Mouse (Mus musculus) hindbrain, embryonic 16.5 days (tissue): ENCODE results near the gene Vamp5. TPM values are rescaled to one million over a fixed set of nuclear protein-coding genes. Genes with fewer than 3 reads are reported as not detected.

Source experiments
- ATAC-seq: fragments of 200-750 bp; cut with Nextera tagmentation; 2 replicates; pipeline ENCODE4 v1.8.0; 2017; ENCODE audit warnings: moderate TSS enrichment, moderate library complexity
- H3K27ac ChIP-seq: fragments of 300-500 bp; sonication (generic); 2 replicates; pipeline ENCODE4 v1.5.1; 2014; ENCODE audit warnings: low read depth, mild to moderate bottlenecking, control low read depth, low read length, moderate library complexity
- H3K27me3 ChIP-seq: fragments of 300-500 bp; sonication (generic); replicated peaks from 2 replicates; pipeline ENCODE4 v1.6.1; 2014; ENCODE audit warnings: low read length; ENCODE audit not compliant: control insufficient read depth, insufficient read depth
- H3K36me3 ChIP-seq: fragments of 300-500 bp; sonication (generic); 2 replicates; pipeline ENCODE4 v1.6.1; 2014; ENCODE audit warnings: mild to moderate bottlenecking, low read length, moderate library complexity, mixed read lengths; ENCODE audit not compliant: control insufficient read depth, insufficient read depth
- H3K4me1 ChIP-seq: fragments of 300-500 bp; sonication (generic); 2 replicates; pipeline ENCODE4 v1.6.1; 2014; ENCODE audit warnings: low read depth, low read length; ENCODE audit not compliant: control insufficient read depth, insufficient read depth
- H3K4me2 ChIP-seq: fragments of 300-500 bp; sonication (generic); 2 replicates; pipeline ENCODE4 v1.6.1; 2014; ENCODE audit warnings: mild to moderate bottlenecking, low read length, control low read depth, moderate library complexity
- H3K4me3 ChIP-seq: fragments of 300-500 bp; sonication (generic); 2 replicates; pipeline ENCODE4 v1.5.1; 2014; ENCODE audit warnings: mild to moderate bottlenecking, low read length, control low read depth, moderate library complexity
- H3K9ac ChIP-seq: fragments of 300-500 bp; sonication (generic); 2 replicates; pipeline ENCODE4 v1.6.1; 2014; ENCODE audit warnings: low read depth, mild to moderate bottlenecking, control low read depth, low read length, moderate library complexity
- H3K9me3 ChIP-seq: fragments of 300-500 bp; sonication (generic); 2 replicates; pipeline ENCODE4 v1.6.1; 2014; ENCODE audit warnings: mild to moderate bottlenecking, low read length, moderate library complexity; ENCODE audit not compliant: control insufficient read depth
- WGBS: fragments of 180-500 bp; shearing (Covaris S2); extraction: QIAGEN DNeasy Blood & Tissue Kit; methylation state at CpG from one replicate; pipeline ENCODE4 v1.1.7; 2014; 5-methylcytosine and 5-hydroxymethylcytosine counted together
- polyA plus RNA-seq: library from polyadenylated mRNA; unstranded; fragments of >200 nt; fragmentation: Nextera tagmentation; extraction: Ambion mirVana; gene quantifications from 2 replicates; pipeline ENCODE4 v1.2.1, GENCODE M21; 2015

Vamp5 gene
- polyA plus RNA-seq, 1 experiment from 2014 or later = 20.1 TPM

DNA sequence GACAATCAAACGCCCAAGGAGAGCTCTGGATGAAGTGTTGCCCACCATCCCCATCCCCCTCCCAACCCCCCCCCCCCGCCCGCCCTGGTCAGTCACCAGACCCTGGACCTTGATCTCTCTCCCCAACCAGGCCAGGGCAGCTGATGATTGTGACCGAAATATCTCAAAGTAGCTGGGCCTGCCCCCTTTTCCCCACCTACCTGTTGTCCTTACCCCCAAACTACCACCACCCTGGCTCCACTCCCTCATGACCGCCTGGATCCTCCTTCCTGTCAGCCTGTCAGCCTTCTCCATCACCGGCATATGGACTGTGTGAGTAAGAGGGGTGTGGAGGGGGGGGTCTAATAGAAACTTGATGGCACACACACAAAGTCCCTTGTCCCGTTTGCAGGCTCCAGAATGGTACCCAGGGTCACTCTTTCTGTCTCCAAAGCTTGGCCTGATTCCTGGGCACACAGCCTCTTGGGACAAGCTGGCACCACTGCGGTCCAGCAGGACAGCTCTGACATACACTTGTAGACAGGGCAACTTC, 24.2 kb downstream of the Vamp5 start:
- no peaks in the 10 kb centered on the region for H3K27me3 ChIP-seq
- H3K4me3 ChIP-seq = peak overlapping the region; percentile 67
- peak overlapping the region; percentile 83 for H3K9ac ChIP-seq
- H3K27ac ChIP-seq = peak overlapping the region; percentile 63; the same call in 1 of the 2 replicates
- WGBS = 32% methylated on average over 6 of the region's 8 CpGs
- H3K4me1 ChIP-seq = peaks cover 25% of the 10 kb centered on the region
- H3K9me3 ChIP-seq = no peaks in the 10 kb centered on the region
- peak; percentile 8; the same call in 1 of the 2 replicates for ATAC-seq
- H3K36me3 ChIP-seq = peaks cover 13% of the 10 kb centered on the region
- H3K4me2 ChIP-seq = peak overlapping the region; percentile 92

DNA sequence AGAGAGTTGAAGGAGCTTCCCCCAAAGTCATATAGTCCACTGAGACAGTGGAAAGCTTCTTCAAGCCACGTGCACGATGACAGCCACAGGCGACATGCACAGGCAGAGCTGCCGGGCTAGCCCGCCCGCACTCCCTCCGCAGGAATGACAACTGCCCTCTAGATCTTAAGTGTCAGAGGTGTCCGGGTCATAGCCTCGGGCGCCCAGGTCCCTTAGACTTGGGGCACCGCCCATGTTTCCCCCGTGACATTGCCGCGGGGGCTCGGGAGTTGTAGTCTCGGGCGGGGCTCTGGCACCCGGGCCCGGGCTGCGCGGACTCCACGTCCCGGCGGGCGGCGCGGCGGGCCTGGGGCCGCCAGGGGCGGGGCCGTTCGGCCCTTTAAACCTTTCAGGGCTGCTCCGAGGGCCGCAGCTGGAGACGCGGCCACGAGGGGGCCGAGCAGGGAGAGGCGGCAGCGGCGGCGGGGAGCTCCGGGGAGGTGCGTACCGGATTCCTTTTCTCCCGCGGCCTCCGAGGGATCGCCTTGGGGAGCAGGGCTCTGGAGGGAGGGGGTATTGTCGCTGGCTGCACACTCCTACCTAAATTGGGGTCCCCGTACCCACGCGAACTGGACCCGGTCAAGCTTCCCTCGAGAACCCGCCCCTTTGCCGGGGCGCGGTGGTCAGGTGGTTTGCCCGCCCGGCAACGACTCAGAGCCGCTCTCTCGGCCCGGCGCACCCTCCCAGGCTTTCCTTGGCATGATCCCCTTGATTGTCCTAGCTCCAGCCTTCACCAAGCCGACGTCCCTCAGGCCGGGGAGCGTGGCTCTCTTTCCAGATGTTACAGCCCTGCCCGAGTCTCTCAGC, 25.0 kb downstream of the Vamp5 start, which contains the start of gene Tmem150a:
TSS of gene Tmem150a (plus strand) at position 382 of the 846 bp plus-strand sequence.
- peaks cover 19% of the 10 kb centered on the region for H3K36me3 ChIP-seq
- peak; percentile 89 for ATAC-seq
- under 1% methylated on average over 56 of the region's 71 CpGs for WGBS
- peak within 1 kb of the TSS; percentile 67 for H3K4me3 ChIP-seq
- peaks cover 17% of the 10 kb centered on the region for H3K4me1 ChIP-seq
- peak within 1 kb of the TSS; percentile 63; the same call in 1 of the 2 replicates for H3K27ac ChIP-seq
- H3K9ac ChIP-seq = peak within 1 kb of the TSS; percentile 83
- H3K9me3 ChIP-seq = no peaks in the 10 kb centered on the region
- H3K4me2 ChIP-seq = peak within 1 kb of the TSS; percentile 92
- H3K27me3 ChIP-seq = no peaks in the 10 kb centered on the region

DNA sequence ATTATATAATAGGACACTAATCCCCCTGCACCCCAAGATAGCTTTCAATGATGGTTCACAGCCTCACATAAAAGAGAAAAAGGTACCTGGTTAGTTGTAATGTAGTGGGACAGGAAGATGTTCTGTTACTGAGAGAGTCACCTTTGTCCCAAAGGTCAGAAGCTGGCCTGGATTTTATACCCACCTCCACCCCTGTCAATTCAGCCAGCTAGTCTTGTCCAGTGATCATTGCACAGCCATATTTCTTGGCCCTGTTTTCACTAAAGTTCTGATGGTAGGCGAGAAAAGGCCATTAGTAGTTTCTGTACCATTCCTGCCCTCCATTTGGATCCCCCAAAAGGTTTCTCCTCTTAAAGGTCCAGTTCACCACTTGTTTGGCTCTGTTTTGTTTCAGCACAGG, 26.2 kb downstream of the Vamp5 start:
- Histone ChIP-seq H3K4me2 (no peak overlapping the region), H3K4me1 (peaks cover 17% of the 10 kb centered on the region), H3K9me3 (no peaks in the 10 kb centered on the region), H3K4me3 (no peak overlapping the region), H3K9ac (no peak overlapping the region), H3K36me3 (peaks cover 18% of the 10 kb centered on the region), H3K27me3 (no peaks in the 10 kb centered on the region), H3K27ac (no peak overlapping the region)
- ATAC-seq = no peak
- WGBS = 79% methylated on average over 1 of the region's 1 CpGs

DNA sequence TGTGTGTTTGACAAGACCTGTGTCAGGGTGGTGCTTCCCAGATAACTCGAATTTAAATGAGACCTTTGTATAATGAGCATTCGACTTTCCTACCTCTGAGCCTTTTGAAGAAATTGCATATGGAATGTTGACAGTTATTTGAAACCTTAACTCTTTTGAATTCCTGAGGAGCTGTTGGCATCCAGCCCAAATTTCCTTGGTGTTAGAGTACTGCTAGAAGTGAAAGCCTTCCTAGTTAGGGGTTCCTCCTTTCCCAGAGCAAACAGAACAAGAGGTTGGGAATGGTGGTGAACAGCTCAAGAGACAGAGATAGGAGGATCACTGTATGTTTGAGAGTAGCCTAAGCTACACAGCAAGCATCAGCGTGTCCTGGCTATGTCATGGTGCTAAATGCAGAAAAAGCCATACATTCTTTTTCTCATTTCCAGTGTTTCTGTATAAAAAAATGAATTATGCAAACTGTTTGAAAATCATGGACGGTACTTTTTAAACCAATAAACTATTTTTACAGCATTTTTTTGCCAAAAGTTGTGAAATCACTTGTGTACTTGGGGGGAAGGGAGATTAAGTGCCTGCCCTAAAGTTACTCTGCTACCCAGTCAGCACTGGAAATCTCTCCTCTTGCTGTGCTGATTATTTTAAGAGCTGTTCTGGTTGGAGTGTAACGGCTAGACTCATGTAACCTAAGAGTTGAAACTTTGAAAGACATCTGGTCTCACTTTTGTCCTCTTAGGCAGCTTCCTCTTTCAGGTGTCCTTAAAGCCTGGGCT, 27.4 kb downstream of the Vamp5 start:
- 69% methylated on average over 5 of the region's 5 CpGs for WGBS
- peaks cover 29% of the 10 kb centered on the region for H3K4me1 ChIP-seq
- H3K9me3 ChIP-seq = no peaks in the 10 kb centered on the region

DNA sequence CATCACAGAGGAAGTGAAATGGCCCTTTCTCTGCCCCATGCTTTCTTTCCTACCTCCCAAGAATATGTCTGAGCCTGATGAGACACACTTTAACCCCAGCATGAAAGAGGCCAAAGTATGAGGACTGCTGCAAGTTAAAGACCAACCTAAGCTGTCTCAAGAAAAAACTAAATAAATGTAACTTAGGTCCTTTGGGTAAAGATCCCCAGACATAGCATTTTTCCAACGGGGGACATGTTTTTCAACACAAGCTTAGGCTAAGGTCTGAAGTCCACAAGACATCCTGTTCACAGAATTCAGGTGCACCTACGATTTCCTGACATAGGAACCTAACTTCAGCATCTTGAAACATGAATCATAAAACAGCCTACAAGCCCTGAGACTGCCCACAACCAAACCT, 30.1 kb downstream of the Vamp5 start:
- 97% methylated on average over 2 of the region's 2 CpGs for WGBS
- no peak for ATAC-seq
- no peak overlapping the region for H3K4me2 ChIP-seq
- H3K27me3 ChIP-seq = no peaks in the 10 kb centered on the region
- H3K36me3 ChIP-seq = peaks cover 12% of the 10 kb centered on the region; the same call in 1 of the 2 replicates
- peaks cover 33% of the 10 kb centered on the region for H3K4me1 ChIP-seq
- no peak overlapping the region for H3K9ac ChIP-seq
- H3K9me3 ChIP-seq = no peaks in the 10 kb centered on the region
- no peak overlapping the region for H3K4me3 ChIP-seq
- H3K27ac ChIP-seq = no peak overlapping the region

More for the DNA sequence above, 27.4 kb downstream of the Vamp5 start:
- H3K9ac ChIP-seq = no peak overlapping the region
- no peak overlapping the region for H3K4me2 ChIP-seq
- peaks cover 12% of the 10 kb centered on the region; the same call in 1 of the 2 replicates for H3K36me3 ChIP-seq
- no peak overlapping the region for H3K4me3 ChIP-seq
- ATAC-seq = no peak
- no peaks in the 10 kb centered on the region for H3K27me3 ChIP-seq
- H3K27ac ChIP-seq = no peak overlapping the region

DNA sequence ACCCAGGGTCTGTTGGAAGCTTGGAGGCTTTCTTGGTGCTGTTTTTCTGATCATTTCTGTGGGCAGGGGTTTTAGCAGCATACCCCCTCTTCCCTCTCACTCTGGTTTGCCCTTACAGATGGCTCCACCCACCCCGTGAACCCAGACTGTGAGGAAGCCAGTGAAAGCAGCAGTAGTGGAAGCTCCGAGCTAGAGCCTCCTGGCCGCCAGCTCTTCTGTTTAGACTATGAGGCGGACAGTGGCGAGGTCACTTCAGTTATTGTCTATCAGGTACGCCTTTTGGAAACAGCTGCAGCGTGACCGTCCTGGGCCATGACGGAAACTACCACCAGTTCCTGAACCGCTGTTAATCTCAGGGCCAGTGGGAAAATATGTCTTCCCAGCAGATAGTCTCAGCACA, 31.9 kb downstream of the Vamp5 start:
- H3K9me3 ChIP-seq = no peaks in the 10 kb centered on the region
- no peak overlapping the region for H3K27ac ChIP-seq
- H3K27me3 ChIP-seq = no peaks in the 10 kb centered on the region
- ATAC-seq = no peak
- H3K4me2 ChIP-seq = peak overlapping the region; percentile 86
- 76% methylated on average over 10 of the region's 10 CpGs for WGBS
- H3K36me3 ChIP-seq = peaks cover 12% of the 10 kb centered on the region; the same call in 1 of the 2 replicates
- H3K9ac ChIP-seq = peak overlapping the region; percentile 78; the same call in 1 of the 2 replicates
- H3K4me1 ChIP-seq = peaks cover 35% of the 10 kb centered on the region
- H3K4me3 ChIP-seq = no peak overlapping the region

DNA sequence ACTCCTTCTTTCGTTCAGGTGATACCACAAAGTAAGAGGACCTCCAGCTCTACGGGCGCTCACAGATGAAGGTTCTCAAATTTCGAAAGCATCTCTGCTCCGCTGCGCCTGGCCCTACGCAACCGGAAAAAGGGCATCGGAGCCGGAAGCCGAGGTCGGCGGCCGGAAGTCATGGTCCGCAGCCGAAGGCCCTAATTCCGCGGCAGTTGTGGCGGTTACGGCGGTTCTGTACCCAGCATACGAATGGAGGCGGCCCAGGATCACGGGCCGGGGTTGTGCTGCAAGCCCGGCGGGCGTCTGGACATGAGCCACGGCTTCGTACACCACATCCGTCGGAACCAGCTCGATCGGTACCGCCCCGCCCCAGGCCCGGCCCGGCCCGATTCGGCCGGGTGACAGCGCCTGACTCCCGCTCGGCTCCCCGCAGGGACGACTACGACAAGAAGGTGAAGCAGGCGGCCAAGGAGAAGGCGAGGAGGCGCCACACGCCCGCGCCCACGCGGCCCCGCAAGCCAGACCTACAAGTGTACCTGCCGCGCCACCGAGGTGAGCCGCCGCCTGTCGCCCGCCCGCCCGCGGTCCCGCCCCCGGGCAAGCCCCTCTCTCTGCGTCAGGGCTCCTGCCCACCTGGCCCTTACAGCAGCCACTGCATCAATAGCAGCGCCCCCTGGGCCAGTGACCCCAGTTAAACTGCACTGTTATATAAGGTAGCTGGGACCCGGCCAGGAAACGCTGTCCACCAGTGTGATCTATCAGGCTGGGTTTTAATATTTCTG, 32.9 kb downstream of the Vamp5 start, which contains the start of gene 0610030E20Rik:
TSS of gene 0610030E20Rik (plus strand) at position 152 of the 776 bp plus-strand sequence.
- peaks cover 12% of the 10 kb centered on the region; the same call in 1 of the 2 replicates for H3K36me3 ChIP-seq
- H3K27ac ChIP-seq = peak within 1 kb of the TSS; percentile 80
- H3K4me2 ChIP-seq = peak within 1 kb of the TSS; percentile 86
- ATAC-seq = peak; percentile 67
- H3K4me3 ChIP-seq = peak within 1 kb of the TSS; percentile 58
- no peaks in the 10 kb centered on the region for H3K27me3 ChIP-seq
- WGBS = under 1% methylated on average over 68 of the region's 72 CpGs
- no peaks in the 10 kb centered on the region for H3K9me3 ChIP-seq
- H3K9ac ChIP-seq = peak within 1 kb of the TSS; percentile 78
- H3K4me1 ChIP-seq = peaks cover 35% of the 10 kb centered on the region

DNA sequence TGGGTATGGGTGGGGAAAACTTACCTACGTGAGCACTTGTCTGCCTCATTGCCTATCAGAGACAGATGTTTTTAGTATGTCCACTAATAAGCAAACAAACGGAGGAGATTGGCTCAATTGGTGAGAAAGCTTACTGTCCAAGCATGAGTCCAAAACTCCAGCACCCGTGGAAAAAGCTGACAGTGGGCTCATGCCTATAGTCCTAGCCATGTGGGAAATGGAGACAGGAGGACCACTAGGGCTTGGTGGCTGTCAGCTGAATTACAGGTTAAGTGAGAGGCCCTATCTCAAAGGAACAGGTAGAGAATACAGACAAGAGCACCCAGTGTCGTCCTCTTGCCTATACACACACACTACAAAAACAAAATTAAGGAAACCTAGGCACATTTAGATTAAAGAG, 34.0 kb downstream of the Vamp5 start:
- Histone ChIP-seq H3K4me2 (no peak overlapping the region; the same call in 1 of the 2 replicates), H3K9me3 (no peaks in the 10 kb centered on the region), H3K4me3 (no peak overlapping the region), H3K36me3 (peaks cover 12% of the 10 kb centered on the region; the same call in 1 of the 2 replicates), H3K9ac (no peak overlapping the region), H3K27ac (no peak overlapping the region), H3K4me1 (peaks cover 35% of the 10 kb centered on the region), H3K27me3 (no peaks in the 10 kb centered on the region)
- ATAC-seq = no peak
- 87% methylated on average over 4 of the region's 4 CpGs for WGBS
